13 mouse cellular contexts compared by ENCODE assay signal in genomic region chr15:27476671-27477070, GRCm38 (mm10). TPM values are rescaled to one million over a fixed set of nuclear protein-coding genes. Genes with fewer than 3 reads are reported as not detected.
DNase-seq lines count a peak whose midpoint lies in the region; ATAC-seq and TF ChIP-seq lines count a peak whose summit lies in the region.
"Had no signal": no experiment of that assay in that cellular context is flagged by ENCODE, and none has a peak within 500 bp of the region (broad histone marks: within the 10 kb centered on the region; RNA-seq: fewer than 3 reads in every experiment).

No protein-coding gene starts in this region.

- no peaks in the 10 kb centered on the region for H3K36me3 ChIP-seq in heart, embryonic 12.5 days
- no peaks in the 10 kb centered on the region for H3K36me3 ChIP-seq in ES-E14 (ENCODE audit: control insufficient read depth, insufficient read depth, low read length, poor library complexity, severe bottlenecking)
- H3K36me3 ChIP-seq in liver, embryonic 16.5 days (ENCODE audit: control insufficient read depth, insufficient read depth) = no peaks in the 10 kb centered on the region
- H3K36me3 ChIP-seq in hindbrain, embryonic 13.5 days = peaks cover 9% of the 10 kb centered on the region; the same call in 1 of the 2 replicates
- H3K36me3 ChIP-seq: limb, embryonic 12.5 days had no signal

- H3K4me3 ChIP-seq in heart, embryonic 12.5 days = no peak overlapping the region
- H3K4me3 ChIP-seq in ES-E14 (ENCODE audit: insufficient read depth in 1 of 2, low read depth in 1 of 2, low read length in 2 of 2, poor library complexity in 1 of 2, severe bottlenecking in 1 of 2) = peak overlapping the region; percentile 7 to 47; a peak in 2 of 4 replicates
- H3K4me3 ChIP-seq in liver, embryonic 16.5 days (ENCODE audit: low read depth, low read length) = no peak overlapping the region
- H3K4me3 ChIP-seq in hindbrain, embryonic 13.5 days = no peak overlapping the region
- H3K4me3 ChIP-seq: limb, embryonic 12.5 days had no signal

- 60% methylated on average over 12 of the region's 12 CpGs for WGBS in heart, embryonic 12.5 days
- WGBS in liver, embryonic 16.5 days (ENCODE audit: insufficient replicate concordance) = 49% methylated on average over 12 of the region's 12 CpGs
- 87% methylated on average over 12 of the region's 12 CpGs for WGBS in hindbrain, embryonic 13.5 days

- H3K9ac ChIP-seq in heart, embryonic 12.5 days = no peak overlapping the region
- H3K9ac ChIP-seq in ES-E14 (ENCODE audit: insufficient read depth, low read depth, low read length, poor library complexity, severe bottlenecking) = no peak overlapping the region
- H3K9ac ChIP-seq in liver, embryonic 16.5 days (ENCODE audit: low read depth, low read length) = no peak overlapping the region
- H3K9ac ChIP-seq in hindbrain, embryonic 13.5 days = no peak overlapping the region
- H3K9ac ChIP-seq: limb, embryonic 12.5 days had no signal

- intact Hi-C loops in heart, postnatal 25 days (cut with DNase I) = no loop called here

- ATAC-seq in heart, embryonic 12.5 days (ENCODE audit: insufficient number of reproducible peaks, low FRiP score) = peak; percentile 82
- ATAC-seq in liver, embryonic 16.5 days (ENCODE audit: low read depth) = peak; percentile 60
- no peak for ATAC-seq in hindbrain, embryonic 13.5 days (ENCODE audit: low FRiP score)
- ATAC-seq: CD4-positive, CD25-positive, alpha-beta regulatory T cell, adult 4 months; forebrain, embryonic 16.5 days had no signal

- no peaks in the 10 kb centered on the region for H3K9me3 ChIP-seq in heart, embryonic 12.5 days (replicated peaks)
- no peaks in the 10 kb centered on the region for H3K9me3 ChIP-seq in ES-E14 (ENCODE audit: control insufficient read depth, insufficient read depth, low read depth, low read length)
- H3K9me3 ChIP-seq in liver, embryonic 16.5 days (replicated peaks; ENCODE audit: control insufficient read depth, low read length) = no peaks in the 10 kb centered on the region
- H3K9me3 ChIP-seq in hindbrain, embryonic 13.5 days = no peaks in the 10 kb centered on the region
- H3K9me3 ChIP-seq: limb, embryonic 12.5 days had no signal

- in situ Hi-C loops in ES-E14 (cut with MboI; ENCODE audit: low sequenced_read_pairs in 2 of 2, unreplicated experiment in 2 of 2) = no loop called here

- peaks cover 46% of the 10 kb centered on the region for H3K4me1 ChIP-seq in heart, embryonic 12.5 days (replicated peaks)
- peaks cover 0 to 17% of the 10 kb centered on the region in 2 experiments; a peak in 2 of 4 replicates for H3K4me1 ChIP-seq in ES-E14 (ENCODE audit: control insufficient read depth in 2 of 2, insufficient read depth in 2 of 2, low read length in 2 of 2, poor library complexity in 1 of 2)
- peaks cover 42% of the 10 kb centered on the region for H3K4me1 ChIP-seq in liver, embryonic 16.5 days (ENCODE audit: control insufficient read depth, low read depth, low read length)
- peaks cover 30% of the 10 kb centered on the region for H3K4me1 ChIP-seq in hindbrain, embryonic 13.5 days (replicated peaks)
- H3K4me1 ChIP-seq: limb, embryonic 12.5 days had no signal

- no peaks in the 10 kb centered on the region for H3K27me3 ChIP-seq in heart, embryonic 12.5 days (replicated peaks)
- no peaks in the 10 kb centered on the region for H3K27me3 ChIP-seq in liver, embryonic 16.5 days (ENCODE audit: control insufficient read depth, insufficient read depth, low read depth, low read length)
- H3K27me3 ChIP-seq in hindbrain, embryonic 13.5 days = no peaks in the 10 kb centered on the region
- H3K27me3 ChIP-seq: limb, embryonic 12.5 days had no signal

- DNase-seq in heart, postnatal 25 days (ENCODE audit: low spot score) = no peak
- DNase-seq in ES-E14 (ENCODE audit: low read depth, low spot score) = no peak
- peak; percentile 68 for DNase-seq in ZHBTc4 (ENCODE audit: low read depth, low spot score)
- DNase-seq in natural killer cell, adult 2 months (ENCODE audit: low spot score in 2 of 2) = no peak
- DNase-seq: gastrocnemius, postnatal 14 days; kidney, adult 2 months; retina, postnatal 1 day had no signal

- H3K4me2 ChIP-seq in heart, embryonic 12.5 days = peak overlapping the region; percentile 6; the same call in 1 of the 2 replicates
- H3K4me2 ChIP-seq in liver, embryonic 16.5 days (ENCODE audit: low read depth, low read length) = no peak overlapping the region; the same call in 1 of the 2 replicates
- no peak overlapping the region for H3K4me2 ChIP-seq in hindbrain, embryonic 13.5 days
- H3K4me2 ChIP-seq: limb, embryonic 12.5 days had no signal

- H3K27ac ChIP-seq in heart, embryonic 12.5 days (ENCODE audit: poor library complexity, severe bottlenecking) = no peak overlapping the region
- no peak overlapping the region for H3K27ac ChIP-seq in ES-E14 (ENCODE audit: insufficient read depth, low read depth, low read length, poor library complexity, severe bottlenecking)
- H3K27ac ChIP-seq in liver, embryonic 16.5 days (ENCODE audit: low read length) = no peak overlapping the region; the same call in 1 of the 2 replicates
- H3K27ac ChIP-seq in hindbrain, embryonic 13.5 days = no peak overlapping the region
- H3K27ac ChIP-seq: limb, embryonic 12.5 days had no signal

TF ChIP-seq in ES-E14, 5 proteins besides CTCF, POLR2A, EP300 and RAD21:
- no peak for TF ChIP-seq ZNF384 (IDR thresholded peaks at IDR 0.05; ENCODE audit: low read depth, low read length)
- no peak for TF ChIP-seq MAFK (IDR thresholded peaks at IDR 0.05; ENCODE audit: insufficient read depth, low read depth, low read length)
- no peak for TF ChIP-seq ZC3H11A (IDR thresholded peaks at IDR 0.05; ENCODE audit: borderline replicate concordance, low read depth, low read length)
- no peak for TF ChIP-seq CHD2 (IDR thresholded peaks at IDR 0.05; ENCODE audit: low read depth, low read length)
- no peak for TF ChIP-seq HCFC1 (IDR thresholded peaks at IDR 0.05; ENCODE audit: borderline replicate concordance, insufficient read depth, low read length)

RNA-seq across cellular contexts. Expression of gene Ank, which starts 10.2 kb away (rescaled TPM):
- polyA plus RNA-seq in heart, embryonic 12.5 days (2016; fragmentation: Nextera tagmentation; extraction: Ambion mirVana) = 12.6 and 14.7 TPM in 2 replicates
- total RNA-seq in heart, postnatal 25 days (2021) = 100 to 1,000 TPM; 174 to 208 TPM
- 9.7 and 12.0 TPM in 2 replicates for total RNA-seq in ES-E14 (2012; rRNA removed)
- polyA plus RNA-seq in liver, embryonic 16.5 days (2015; fragmentation: Nextera tagmentation; extraction: Ambion mirVana) = 5.9 and 6.6 TPM in 2 replicates
- 13.2 and 13.3 TPM in 2 replicates for polyA plus RNA-seq in hindbrain, embryonic 13.5 days (2015; fragmentation: Nextera tagmentation; extraction: Ambion mirVana)

Comparison
In these comparisons a context has a peak if more than half of its experiments do, and no peak if none do; other contexts are left out.
1. H3K4me3 ChIP-seq: peak in ES-E14 (2 of 2); none in heart, embryonic 12.5 days (single experiment), liver, embryonic 16.5 days (single experiment) and hindbrain, embryonic 13.5 days (single experiment).